In the genomic region with DNA sequence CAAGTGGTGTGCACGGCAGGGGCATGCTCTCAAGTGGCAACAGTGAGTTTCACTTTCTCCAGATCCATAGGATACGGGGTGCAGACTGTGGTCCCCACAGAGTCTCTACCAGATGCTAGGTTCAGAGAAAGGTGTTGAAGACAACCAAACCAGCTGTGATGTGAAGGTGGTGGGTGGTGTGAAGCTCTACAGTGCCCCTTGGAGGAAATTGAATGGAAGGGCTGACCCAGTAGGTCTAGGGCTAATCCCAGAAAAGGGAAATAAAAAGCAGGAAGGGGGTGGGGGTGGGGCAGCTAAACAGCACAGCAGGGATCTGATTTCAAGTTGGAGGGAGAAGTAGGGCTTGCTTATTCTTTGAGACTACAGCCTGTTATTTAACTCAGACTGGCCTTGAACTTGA, we compare ENCODE assay signal across 14 mouse cellular contexts. TPM values are rescaled to one million over a fixed set of nuclear protein-coding genes. Genes with fewer than 3 reads are reported as not detected.
A peak's percentile ranks its signal among the peaks of the same experiment; 100 is the strongest.
DNase-seq lines count a peak whose midpoint lies in the region; ATAC-seq and TF ChIP-seq lines count a peak whose summit lies in the region.
"Had no signal": no experiment of that assay in that cellular context is flagged by ENCODE, and none has a peak within 500 bp of the region (broad histone marks: within the 10 kb centered on the region; RNA-seq: fewer than 3 reads in every experiment).

No protein-coding gene starts in this region.

- WGBS in liver, postnatal 0 days (ENCODE audit: insufficient replicate concordance) = 64% methylated on average over 2 of the region's 2 CpGs
- WGBS in liver, embryonic 12.5 days (ENCODE audit: insufficient replicate concordance) = 59% methylated on average over 2 of the region's 2 CpGs
- 84% methylated on average over 2 of the region's 2 CpGs for WGBS in forebrain, embryonic 12.5 days

- no peak overlapping the region for H3K27ac ChIP-seq in liver, postnatal 0 days (ENCODE audit: low read depth)
- H3K27ac ChIP-seq in liver, embryonic 12.5 days = no peak overlapping the region
- no peak overlapping the region for H3K27ac ChIP-seq in forebrain, embryonic 12.5 days

- intact Hi-C loops in heart, postnatal 14 days (cut with DNase I) = loop anchor here (1.0 kb wide), 1 partner anchor 129 kb away; no protein-coding TSS in a partner anchor

- no peak for ATAC-seq in liver, postnatal 0 days
- no peak for ATAC-seq in liver, embryonic 12.5 days
- no peak for ATAC-seq in forebrain, embryonic 12.5 days (ENCODE audit: low FRiP score)
- ATAC-seq: hindbrain, embryonic 16.5 days had no signal

- no peak overlapping the region for H3K4me3 ChIP-seq in liver, postnatal 0 days (ENCODE audit: low read depth, low read length)
- no peak overlapping the region for H3K4me3 ChIP-seq in liver, embryonic 12.5 days
- H3K4me3 ChIP-seq in forebrain, embryonic 12.5 days (replicated peaks) = no peak overlapping the region

- no peaks in the 10 kb centered on the region for H3K27me3 ChIP-seq in liver, postnatal 0 days (ENCODE audit: insufficient read depth, low read length)
- no peaks in the 10 kb centered on the region for H3K27me3 ChIP-seq in liver, embryonic 12.5 days (replicated peaks)
- H3K27me3 ChIP-seq in forebrain, embryonic 12.5 days = no peaks in the 10 kb centered on the region

- no peaks in the 10 kb centered on the region for H3K4me1 ChIP-seq in liver, postnatal 0 days (ENCODE audit: insufficient read depth)
- H3K4me1 ChIP-seq in liver, embryonic 12.5 days = no peaks in the 10 kb centered on the region
- H3K4me1 ChIP-seq in forebrain, embryonic 12.5 days = peaks cover 4% of the 10 kb centered on the region

- peak; percentile 42 to 62 for DNase-seq in heart, adult 18-20 months
- DNase-seq in heart, postnatal 14 days = no peak
- DNase-seq in liver, postnatal 0 days = no peak
- peak; percentile 32 for DNase-seq in ZHBTc4 (ENCODE audit: low read depth, low spot score)
- peak; percentile 34 to 38 for DNase-seq in natural killer cell, adult 2 months (ENCODE audit: low spot score in 2 of 2)
- no peak for DNase-seq in yolk sac, embryonic 10.5 days (ENCODE audit: low spot score)
- DNase-seq: cerebellum, adult 9-11 months; gastrocnemius, postnatal 25 days; kidney, postnatal 4 days; right cerebral cortex, postnatal 25 days had no signal

- H3K4me2 ChIP-seq in liver, postnatal 0 days (ENCODE audit: low read depth, low read length) = no peak overlapping the region
- no peak overlapping the region for H3K4me2 ChIP-seq in liver, embryonic 12.5 days
- no peak overlapping the region for H3K4me2 ChIP-seq in forebrain, embryonic 12.5 days

- no peak overlapping the region for H3K9ac ChIP-seq in liver, postnatal 0 days (replicated peaks)
- H3K9ac ChIP-seq in liver, embryonic 12.5 days = no peak overlapping the region
- no peak overlapping the region for H3K9ac ChIP-seq in forebrain, embryonic 12.5 days

- H3K9me3 ChIP-seq in liver, postnatal 0 days (ENCODE audit: low read length) = no peaks in the 10 kb centered on the region
- no peaks in the 10 kb centered on the region for H3K9me3 ChIP-seq in liver, embryonic 12.5 days (replicated peaks)
- H3K9me3 ChIP-seq in forebrain, embryonic 12.5 days = no peaks in the 10 kb centered on the region

- TF ChIP-seq EP300 in liver, postnatal 0 days (IDR thresholded peaks at IDR 0.05; ENCODE audit: low read depth) = no peak

- peak; percentile 36 for TF ChIP-seq CTCF in liver, postnatal 0 days (IDR thresholded peaks at IDR 0.05; ENCODE audit: low read depth)

- H3K36me3 ChIP-seq in liver, postnatal 0 days (replicated peaks; ENCODE audit: insufficient read depth, low read length) = no peaks in the 10 kb centered on the region
- H3K36me3 ChIP-seq in liver, embryonic 12.5 days = no peaks in the 10 kb centered on the region
- H3K36me3 ChIP-seq in forebrain, embryonic 12.5 days (replicated peaks) = no peaks in the 10 kb centered on the region

RNA-seq across cellular contexts. Expression of a gene that starts 58.4 kb away (rescaled TPM):
- total RNA-seq in heart, adult 18-20 months (2021) = 10 to 100 TPM; 18.4 to 22.6 TPM
- total RNA-seq in heart, postnatal 14 days (2021) = 1 to 10 TPM; 3.7 to 3.9 TPM
- polyA plus RNA-seq in liver, postnatal 0 days (2015; fragmentation: Nextera tagmentation; extraction: Ambion mirVana) = 0.07 and 0.21 TPM in 2 replicates
- polyA plus RNA-seq in liver, embryonic 12.5 days (2016; fragmentation: Nextera tagmentation; extraction: Ambion mirVana) = 0.23 and 0.57 TPM in 2 replicates
- polyA plus RNA-seq in forebrain, embryonic 12.5 days (2016; fragmentation: Nextera tagmentation; extraction: Ambion mirVana) = 3.6 and 4.6 TPM in 2 replicates
- total RNA-seq: neutrophil, adult 5-6 weeks had no signal

Comparison
In these comparisons a context has a peak if more than half of its experiments do, and no peak if none do; other contexts are left out.
1. DNase-seq: peak in heart, adult 18-20 months (2 of 2), ZHBTc4 (single experiment) and natural killer cell, adult 2 months (2 of 2); none in heart, postnatal 14 days (0 of 2), liver, postnatal 0 days (single experiment) and yolk sac, embryonic 10.5 days (single experiment).